Mouse (Mus musculus) liver, postnatal 0 days (tissue): ENCODE measurements around the gene Fmod.

Experiments
- CTCF ChIP-seq: sonication (generic); IDR thresholded peaks from 2 replicates; pipeline ENCODE4 v1.5.1; 2016; ENCODE audit warnings: antibody characterized with exemption, low read depth
- EP300 ChIP-seq: IDR thresholded peaks from 2 replicates; pipeline ENCODE4 v1.6.1; 2016; ENCODE audit warnings: antibody characterized with exemption, low read depth, mild to moderate bottlenecking

GRCm38 (mm10) chr1:133991277-133991676 lies 45.8 kb upstream of the Fmod start:
- TF ChIP-seq CTCF, result no peak
- no peak for TF ChIP-seq EP300
